Mouse (Mus musculus): ENCODE results near the gene Rfc1.
"Not testable (repeated sequence)": the region's sequence is repeated elsewhere in the genome, so short reads cannot be mapped to it uniquely, and the experiment has no call there.

The Rfc1 gene

GRCm38 (mm10) chr5:65299623-65300022, 35.8 kb downstream of the Rfc1 start:
- DNase-seq (ENCODE audit: low spot score in 2 of 2) = not testable (repeated sequence)

- DNase-seq (ENCODE audit: low spot score in 2 of 2) = no peak
Measured at GRCm38 (mm10) chr5:65298167-65298950, 37.1 kb downstream of the Rfc1 start.

- DNase-seq (ENCODE audit: low spot score in 2 of 2) = no peak
Measured at GRCm38 (mm10) chr5:65294270-65294669, 41.2 kb downstream of the Rfc1 start.

- DNase-seq (ENCODE audit: low spot score in 2 of 2) = no peak
Measured at GRCm38 (mm10) chr5:65293627-65294026, 41.8 kb downstream of the Rfc1 start.

- not testable (repeated sequence) for DNase-seq (ENCODE audit: low spot score in 2 of 2)
Measured at GRCm38 (mm10) chr5:65289009-65289408, 46.5 kb downstream of the Rfc1 start.

- no peak for DNase-seq (ENCODE audit: low spot score in 2 of 2)
Measured at GRCm38 (mm10) chr5:65287751-65288701, 47.4 kb downstream of the Rfc1 start.

GRCm38 (mm10) chr5:65284171-65284570, 51.3 kb downstream of the Rfc1 start:
- DNase-seq (ENCODE audit: low spot score in 2 of 2) = no peak

- no peak for DNase-seq (ENCODE audit: low spot score in 2 of 2)
Measured at GRCm38 (mm10) chr5:65281216-65281615, 54.3 kb downstream of the Rfc1 start.

- peak in 1 of 2 experiments; percentile 43 for DNase-seq (ENCODE audit: low spot score in 2 of 2)
Measured at GRCm38 (mm10) chr5:65279133-65279651, 56.3 kb downstream of the Rfc1 start.

GRCm38 (mm10) chr5:65273966-65274365, 61.5 kb downstream of the Rfc1 start:
- DNase-seq (ENCODE audit: low spot score in 2 of 2) = no peak

GRCm38 (mm10) chr5:65257910-65258505, 77.5 kb downstream of the Rfc1 start:
- DNase-seq (ENCODE audit: low spot score in 2 of 2) = no peak

GRCm38 (mm10) chr5:65250185-65250855, 85.2 kb downstream of the Rfc1 start:
- DNase-seq (ENCODE audit: low spot score in 2 of 2) = no peak

GRCm38 (mm10) chr5:65247296-65247695, 88.2 kb downstream of the Rfc1 start:
- DNase-seq (ENCODE audit: low spot score in 2 of 2) = no peak

GRCm38 (mm10) chr5:65242740-65243139, 92.7 kb downstream of the Rfc1 start:
- peak in 1 of 2 experiments; percentile 33 for DNase-seq (ENCODE audit: low spot score in 2 of 2)

- no peak for DNase-seq (ENCODE audit: low spot score in 2 of 2)
Measured at GRCm38 (mm10) chr5:65231289-65232003, 104.0 kb downstream of the Rfc1 start.

- DNase-seq (ENCODE audit: low spot score in 2 of 2) = no peak
Measured at GRCm38 (mm10) chr5:65224056-65224455, 111.4 kb downstream of the Rfc1 start.

- DNase-seq (ENCODE audit: low spot score in 2 of 2) = no peak
Measured at GRCm38 (mm10) chr5:65221037-65221436, 114.4 kb downstream of the Rfc1 start.

- DNase-seq (ENCODE audit: low spot score in 2 of 2) = no peak
Measured at GRCm38 (mm10) chr5:65217305-65218269, 117.9 kb downstream of the Rfc1 start.

- peak in 1 of 2 experiments; percentile 34 for DNase-seq (ENCODE audit: low spot score in 2 of 2)
Measured at GRCm38 (mm10) chr5:65213321-65213720, 122.1 kb downstream of the Rfc1 start.
